Mouse (Mus musculus): ENCODE measurements around the gene Map3k5. TPM values are rescaled to one million over a fixed set of nuclear protein-coding genes. Genes with fewer than 3 reads are reported as not detected.
A peak's percentile ranks its signal among the peaks of the same experiment; 100 is the strongest.
"Not testable (repeated sequence)": the region's sequence is repeated elsewhere in the genome, so short reads cannot be mapped to it uniquely, and the experiment has no call there.

Map3k5 gene
- polyA plus RNA-seq, 1 experiment from 2014 or later = 2.1 TPM

DNA sequence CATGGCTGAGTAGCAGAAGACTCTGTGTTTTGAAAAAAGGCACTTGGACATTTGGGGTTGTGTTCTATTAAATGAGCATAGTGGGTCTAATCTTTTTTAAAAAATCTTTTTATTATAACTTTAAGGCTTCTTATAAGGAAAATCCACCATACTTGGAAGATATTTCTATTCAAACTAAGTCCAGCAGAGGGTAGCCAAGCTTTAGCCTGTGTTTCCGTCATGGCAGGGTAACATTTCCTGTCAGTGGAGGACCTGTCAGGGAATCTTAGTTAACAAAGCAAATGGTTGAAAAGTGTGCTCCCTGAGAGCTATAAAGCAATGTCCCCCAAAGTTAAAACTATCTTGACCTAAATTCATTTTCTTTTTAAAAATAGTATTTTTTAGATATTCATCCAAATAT is 22.7 kb upstream of the Map3k5 start:
- no peak overlapping the region for H3K4me2 ChIP-seq (replicated peaks)
- no peaks in the 10 kb centered on the region for H3K36me3 ChIP-seq
- H3K27ac ChIP-seq = no peak overlapping the region
- no peaks in the 10 kb centered on the region for H3K9me3 ChIP-seq
- no peak for ATAC-seq (ENCODE audit: low FRiP score, low read depth)
- no peak overlapping the region for H3K9ac ChIP-seq
- 14% methylated on average over 1 of the region's 1 CpGs for WGBS
- H3K27me3 ChIP-seq = no peaks in the 10 kb centered on the region
- H3K4me1 ChIP-seq = no peaks in the 10 kb centered on the region
- no peak overlapping the region for H3K4me3 ChIP-seq

DNA sequence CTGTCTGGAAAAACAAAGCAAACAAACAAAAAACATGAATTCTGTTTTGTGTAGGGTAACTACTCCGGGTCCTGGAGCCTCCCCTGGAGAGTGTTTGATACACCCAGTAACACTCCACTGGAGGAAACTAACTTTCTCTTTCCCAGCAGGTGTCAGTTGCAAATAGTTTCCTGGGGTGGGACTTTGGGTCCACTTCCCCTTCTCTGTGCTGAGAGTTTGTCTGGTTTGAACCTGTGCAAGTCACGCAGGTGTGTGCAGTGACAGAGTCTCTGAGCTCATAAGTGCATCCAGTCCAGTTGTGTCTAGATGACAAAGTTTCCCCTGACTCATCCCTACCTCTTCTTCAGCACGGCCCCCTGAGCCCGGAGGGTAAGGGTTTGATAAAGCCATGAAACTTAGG is 20.5 kb upstream of the Map3k5 start:
- H3K4me2 ChIP-seq (replicated peaks) = no peak overlapping the region
- H3K9me3 ChIP-seq = no peaks in the 10 kb centered on the region
- H3K4me1 ChIP-seq = no peaks in the 10 kb centered on the region
- H3K9ac ChIP-seq = no peak overlapping the region
- H3K4me3 ChIP-seq = no peak overlapping the region
- no peaks in the 10 kb centered on the region for H3K27me3 ChIP-seq
- no peak overlapping the region for H3K27ac ChIP-seq
- 87% methylated on average over 4 of the region's 4 CpGs for WGBS
- H3K36me3 ChIP-seq = no peaks in the 10 kb centered on the region
- no peak for ATAC-seq (ENCODE audit: low FRiP score, low read depth)

DNA sequence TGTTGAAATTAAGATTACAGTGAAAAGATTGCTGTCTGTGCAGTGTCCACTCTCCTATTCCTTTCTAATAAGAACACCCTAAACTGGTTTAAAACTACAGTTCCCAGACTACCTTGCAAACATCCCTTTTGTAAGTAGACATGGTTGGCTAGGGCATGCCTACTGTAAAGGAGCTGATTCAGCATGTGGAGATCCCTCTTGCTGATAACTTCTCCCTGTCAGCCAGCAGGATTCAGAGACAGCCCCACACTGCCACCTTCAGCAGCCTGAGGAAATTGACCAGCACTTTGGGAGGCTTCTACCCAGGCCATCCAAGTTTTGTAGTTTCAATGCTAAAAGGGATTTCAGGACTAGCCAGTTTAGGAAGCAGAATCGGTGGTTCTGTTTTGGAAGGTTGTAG is 19.0 kb upstream of the Map3k5 start:
- no peaks in the 10 kb centered on the region for H3K4me1 ChIP-seq
- peak; percentile 44; the same call in 1 of the 2 replicates for ATAC-seq (ENCODE audit: low FRiP score, low read depth)
- no peaks in the 10 kb centered on the region for H3K36me3 ChIP-seq
- H3K9me3 ChIP-seq = no peaks in the 10 kb centered on the region
- H3K9ac ChIP-seq = no peak overlapping the region
- H3K27me3 ChIP-seq = no peaks in the 10 kb centered on the region
- no peak overlapping the region for H3K4me2 ChIP-seq (replicated peaks)
- H3K4me3 ChIP-seq = no peak overlapping the region
- H3K27ac ChIP-seq = no peak overlapping the region
- 45% methylated on average over 1 of the region's 1 CpGs for WGBS

DNA sequence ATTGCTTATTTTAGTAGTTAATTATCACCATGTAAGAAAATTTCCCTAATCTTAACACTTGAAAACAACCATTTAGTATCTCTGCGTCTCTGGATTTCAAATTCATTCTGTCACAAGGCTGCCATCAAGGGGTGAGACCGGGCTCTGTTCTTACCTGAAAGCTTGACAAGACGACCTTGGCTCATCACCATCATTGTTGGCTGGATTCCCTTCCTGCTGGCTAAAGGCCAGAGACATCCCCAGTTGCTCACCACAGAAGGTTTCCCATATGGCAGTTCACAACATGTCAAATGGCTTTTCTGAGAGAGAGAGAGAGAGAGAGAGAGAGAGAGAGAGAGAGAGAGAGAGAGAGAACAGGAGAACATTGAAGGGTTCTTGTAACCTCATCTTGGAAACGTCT is 11.9 kb upstream of the Map3k5 start:
- Histone ChIP-seq H3K27me3 (0 out of 2 replicates have a peak, but pooled peaks cover 3% of the 10 kb centered on the region), H3K4me3 (no peak overlapping the region), H3K9me3 (no peaks in the 10 kb centered on the region), H3K9ac (no peak overlapping the region), H3K36me3 (no peaks in the 10 kb centered on the region), H3K4me1 (no peaks in the 10 kb centered on the region), H3K4me2 (replicated peaks) (no peak overlapping the region), H3K27ac (no peak overlapping the region)
- ATAC-seq (ENCODE audit: low FRiP score, low read depth) = no peak
- 64% methylated on average over 4 of the region's 4 CpGs for WGBS

DNA sequence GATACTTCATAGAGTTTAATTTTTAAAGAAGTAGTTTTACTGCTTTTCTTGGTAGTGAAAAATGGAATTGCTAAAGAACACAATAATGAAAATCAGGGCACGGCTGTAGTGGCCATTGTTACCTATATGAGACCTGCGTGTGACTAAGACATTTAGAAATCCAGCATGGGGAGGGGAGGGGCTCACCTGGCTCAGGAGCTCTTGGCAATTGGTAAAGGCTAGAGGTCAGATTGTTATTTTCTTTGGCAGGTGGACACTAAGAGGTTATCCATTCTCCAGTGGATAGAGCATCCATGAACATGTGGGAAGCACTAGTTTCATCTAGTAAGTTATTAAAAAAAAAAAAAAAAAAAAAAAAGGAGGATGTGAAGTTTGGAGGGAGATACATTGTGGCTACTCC is 10.0 kb upstream of the Map3k5 start:
- H3K4me1 ChIP-seq = no peaks in the 10 kb centered on the region
- H3K4me3 ChIP-seq = no peak overlapping the region
- no peak overlapping the region for H3K27ac ChIP-seq
- no peak overlapping the region for H3K4me2 ChIP-seq (replicated peaks)
- ATAC-seq (ENCODE audit: low FRiP score, low read depth) = no peak
- no peaks in the 10 kb centered on the region for H3K9me3 ChIP-seq
- H3K36me3 ChIP-seq = no peaks in the 10 kb centered on the region
- no peak overlapping the region for H3K9ac ChIP-seq
- H3K27me3 ChIP-seq = 0 out of 2 replicates have a peak, but pooled peaks cover 3% of the 10 kb centered on the region
- 76% methylated on average over 2 of the region's 2 CpGs for WGBS

DNA sequence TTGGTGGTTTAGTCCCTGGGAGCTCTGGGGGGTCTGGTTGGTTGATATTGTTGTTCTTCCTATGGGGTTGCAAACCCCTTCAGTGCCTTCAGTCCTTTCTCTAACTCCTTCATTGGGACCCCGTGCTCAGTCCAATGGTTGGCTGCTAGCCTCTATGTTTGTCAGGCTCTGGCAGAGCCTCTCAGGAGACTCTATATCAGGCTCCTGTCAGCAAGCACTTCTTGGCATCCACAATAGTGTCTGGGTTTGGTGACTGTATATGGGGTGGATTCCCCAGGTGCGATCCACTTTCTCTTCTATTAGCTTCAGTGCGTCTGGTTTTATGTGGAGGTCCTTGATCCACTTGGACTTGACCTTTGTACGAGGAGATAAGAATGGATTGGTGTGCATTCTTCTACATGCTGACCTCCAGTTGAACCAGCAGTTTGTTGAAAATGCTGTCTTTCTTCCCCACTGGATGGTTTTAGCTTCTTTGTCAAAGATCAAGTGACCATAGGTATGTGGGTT is 7.8 kb upstream of the Map3k5 start:
- H3K36me3 ChIP-seq; H3K9ac ChIP-seq; H3K4me2 ChIP-seq (replicated peaks); H3K9me3 ChIP-seq; H3K27me3 ChIP-seq; H3K27ac ChIP-seq; H3K4me1 ChIP-seq; H3K4me3 ChIP-seq; ATAC-seq (ENCODE audit: low FRiP score, low read depth): not testable (repeated sequence)
- 86% methylated on average over 4 of the region's 4 CpGs for WGBS

DNA sequence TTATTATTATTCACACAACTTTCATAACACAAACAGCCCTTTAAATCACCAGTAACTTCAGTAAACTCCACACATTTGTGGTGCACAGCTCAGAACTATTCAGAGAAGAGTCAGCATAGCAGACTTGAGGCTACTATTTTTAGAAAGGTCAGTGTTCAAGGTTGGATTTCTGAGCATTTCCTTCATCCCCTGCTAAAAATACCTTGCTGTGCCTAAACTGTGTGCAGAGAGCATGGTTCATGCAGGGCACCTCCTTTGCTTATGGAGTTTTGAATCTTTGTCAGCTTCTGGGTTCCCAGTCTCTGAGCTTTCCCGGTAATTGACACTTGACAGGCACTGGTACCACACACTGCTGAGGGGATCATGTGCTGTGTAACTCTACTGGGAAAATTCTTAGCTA is 6.1 kb upstream of the Map3k5 start:
- Histone ChIP-seq H3K4me2 (replicated peaks) (no peak overlapping the region), H3K27me3 (peaks cover 14% of the 10 kb centered on the region; the same call in 1 of the 2 replicates), H3K27ac (no peak overlapping the region), H3K36me3 (no peaks in the 10 kb centered on the region), H3K9me3 (no peaks in the 10 kb centered on the region), H3K4me3 (no peak overlapping the region), H3K9ac (no peak overlapping the region), H3K4me1 (peaks cover 5% of the 10 kb centered on the region; the same call in 1 of the 2 replicates)
- ATAC-seq (ENCODE audit: low FRiP score, low read depth) = no peak
- WGBS = 85% methylated on average over 1 of the region's 1 CpGs

DNA sequence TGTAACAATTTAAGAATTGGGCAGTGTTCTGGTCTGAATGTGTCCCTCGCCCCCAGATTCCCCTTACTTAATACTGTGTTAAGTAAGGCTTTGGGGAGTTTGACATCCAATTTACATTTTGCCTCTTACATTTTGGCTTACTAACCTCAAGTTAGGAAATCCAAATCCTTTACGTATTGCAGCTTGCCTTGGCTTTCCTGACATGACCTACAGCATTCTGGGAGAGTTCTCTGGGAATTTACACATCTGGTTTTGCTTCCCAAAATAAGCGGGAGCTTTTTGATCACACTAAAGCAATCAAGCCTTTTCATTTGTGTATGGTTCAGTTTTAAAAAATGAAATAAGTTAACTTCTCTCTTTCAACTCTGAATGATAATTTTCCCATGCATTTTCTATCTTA is 1.3 kb upstream of the Map3k5 start:
- H3K4me1 ChIP-seq = peaks cover 32% of the 10 kb centered on the region
- WGBS = 24% methylated on average over 3 of the region's 3 CpGs

DNA sequence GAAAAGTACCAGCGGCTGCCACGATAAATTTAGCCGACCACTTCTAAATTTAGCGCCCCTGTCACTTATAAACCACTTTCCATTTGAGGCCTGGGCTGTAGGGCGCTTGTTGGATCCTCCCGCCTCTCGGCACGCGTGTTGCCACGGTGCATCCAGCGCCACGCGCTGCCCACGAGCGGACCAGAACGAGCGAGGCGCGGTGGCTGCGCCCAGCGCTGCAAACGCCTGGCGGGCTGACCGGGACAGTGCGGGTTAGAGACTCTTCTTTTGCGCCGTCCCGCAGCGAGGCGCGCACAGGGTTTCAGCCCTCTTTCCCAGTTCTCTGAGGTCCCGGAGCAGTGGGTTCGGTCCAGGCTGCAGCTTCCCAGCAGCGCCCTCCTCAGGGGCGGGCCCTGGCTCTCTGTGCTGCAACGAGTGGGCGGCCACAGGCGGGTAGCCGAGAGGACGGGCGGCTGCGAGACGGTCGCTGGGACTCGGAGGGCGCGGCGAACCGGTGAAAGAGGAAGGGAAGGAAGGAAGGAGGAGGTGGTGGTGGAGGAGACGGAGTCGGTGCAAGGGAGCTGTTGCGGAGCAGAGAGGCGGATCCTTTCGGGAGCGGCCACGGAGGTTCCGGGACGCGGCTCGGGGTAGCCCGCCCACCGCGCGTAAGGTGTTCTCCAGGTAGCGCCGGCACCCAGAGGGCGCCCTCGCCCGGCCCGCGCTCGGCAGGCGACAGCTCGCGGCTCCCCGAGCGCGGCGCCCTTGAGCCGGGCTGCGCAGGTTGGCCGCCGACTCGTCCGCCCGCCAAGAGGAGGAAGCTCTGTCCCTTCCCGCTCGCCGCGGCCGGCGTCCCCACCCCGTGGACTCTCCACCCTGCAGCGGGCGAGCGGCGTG is 525 bp upstream of the Map3k5 start:
- peak; percentile 83 for ATAC-seq (ENCODE audit: low FRiP score, low read depth)

More for the DNA sequence above, 1.3 kb upstream of the Map3k5 start:
- Histone ChIP-seq H3K27ac (no peak overlapping the region), H3K36me3 (no peaks in the 10 kb centered on the region), H3K9ac (no peak overlapping the region), H3K9me3 (no peaks in the 10 kb centered on the region), H3K4me2 (replicated peaks) (peak overlapping the region; percentile 91), H3K27me3 (peaks cover 18% of the 10 kb centered on the region; the same call in 1 of the 2 replicates), H3K4me3 (peak overlapping the region; percentile 80; the same call in 1 of the 2 replicates)
- no peak for ATAC-seq (ENCODE audit: low FRiP score, low read depth)

DNA sequence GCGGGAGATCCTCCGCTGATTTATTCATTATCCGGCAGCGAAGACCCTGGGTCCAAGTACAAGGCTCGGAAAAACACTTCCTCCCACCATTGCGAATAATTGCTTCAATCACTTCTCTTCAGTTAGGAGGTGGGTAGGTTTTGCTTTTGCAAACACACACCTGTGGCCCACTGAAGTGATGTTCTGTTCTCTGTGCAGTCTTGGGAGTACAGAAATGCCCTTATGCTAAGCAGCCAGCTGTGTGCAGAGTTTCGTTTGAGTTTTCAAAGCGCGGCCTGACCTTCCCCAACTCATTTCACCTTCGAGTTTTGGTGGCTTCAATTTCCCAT is 987 bp downstream of the Map3k5 start:
- Histone ChIP-seq H3K36me3 (no peaks in the 10 kb centered on the region), H3K4me2 (replicated peaks) (peak overlapping the region; percentile 91), H3K9ac (peak overlapping the region; percentile 80), H3K27me3 (peaks cover 17% of the 10 kb centered on the region; the same call in 1 of the 2 replicates), H3K9me3 (no peaks in the 10 kb centered on the region), H3K27ac (no peak overlapping the region), H3K4me1 (peaks cover 49% of the 10 kb centered on the region), H3K4me3 (peak overlapping the region; percentile 80)
- 4% methylated on average over 10 of the region's 10 CpGs for WGBS
- no peak for ATAC-seq (ENCODE audit: low FRiP score, low read depth)

More for the DNA sequence above, 525 bp upstream of the Map3k5 start:
- H3K27me3 ChIP-seq = peaks cover 18% of the 10 kb centered on the region; the same call in 1 of the 2 replicates
- H3K9ac ChIP-seq = peak overlapping the region; percentile 80
- H3K36me3 ChIP-seq = no peaks in the 10 kb centered on the region
- H3K9me3 ChIP-seq = no peaks in the 10 kb centered on the region
- H3K4me1 ChIP-seq = peaks cover 40% of the 10 kb centered on the region
- peak overlapping the region; percentile 39; the same call in 1 of the 2 replicates for H3K27ac ChIP-seq
- under 1% methylated on average over 81 of the region's 97 CpGs for WGBS
- H3K4me3 ChIP-seq = peak overlapping the region; percentile 80
- peak overlapping the region; percentile 91 for H3K4me2 ChIP-seq (replicated peaks)

DNA sequence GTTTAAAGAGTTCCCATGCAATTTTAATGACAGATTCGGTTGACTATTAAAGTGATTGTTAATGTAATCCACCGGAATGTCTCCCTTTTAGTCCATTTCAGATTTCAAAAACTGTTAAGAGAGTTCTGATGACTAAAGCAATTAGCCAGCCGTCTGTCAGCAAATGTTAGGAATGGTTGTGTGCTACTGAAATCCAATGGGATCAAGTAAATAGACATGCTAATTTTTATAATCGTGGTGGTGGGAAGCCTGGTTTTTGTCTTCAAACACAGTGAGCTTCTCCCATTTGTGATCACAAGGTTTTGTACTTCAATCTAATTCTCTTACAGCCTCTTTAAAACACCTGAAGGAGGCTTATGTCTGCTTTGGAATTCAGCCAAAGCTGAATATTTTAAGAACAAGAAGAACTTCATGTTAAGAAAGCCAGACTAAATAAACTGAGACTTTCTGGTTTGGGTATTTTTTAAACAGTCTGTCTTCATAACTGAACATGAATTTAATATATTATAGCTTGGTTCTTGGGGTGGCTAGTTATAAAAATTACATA is 1.6 kb downstream of the Map3k5 start:
- Histone ChIP-seq H3K27me3 (peaks cover 11% of the 10 kb centered on the region; the same call in 1 of the 2 replicates), H3K4me3 (peak overlapping the region; percentile 80), H3K9ac (no peak overlapping the region), H3K9me3 (no peaks in the 10 kb centered on the region), H3K36me3 (no peaks in the 10 kb centered on the region), H3K4me1 (peaks cover 49% of the 10 kb centered on the region), H3K4me2 (replicated peaks) (peak overlapping the region; percentile 91), H3K27ac (no peak overlapping the region)
- 51% methylated on average over 4 of the region's 4 CpGs for WGBS
- no peak for ATAC-seq (ENCODE audit: low FRiP score, low read depth)

DNA sequence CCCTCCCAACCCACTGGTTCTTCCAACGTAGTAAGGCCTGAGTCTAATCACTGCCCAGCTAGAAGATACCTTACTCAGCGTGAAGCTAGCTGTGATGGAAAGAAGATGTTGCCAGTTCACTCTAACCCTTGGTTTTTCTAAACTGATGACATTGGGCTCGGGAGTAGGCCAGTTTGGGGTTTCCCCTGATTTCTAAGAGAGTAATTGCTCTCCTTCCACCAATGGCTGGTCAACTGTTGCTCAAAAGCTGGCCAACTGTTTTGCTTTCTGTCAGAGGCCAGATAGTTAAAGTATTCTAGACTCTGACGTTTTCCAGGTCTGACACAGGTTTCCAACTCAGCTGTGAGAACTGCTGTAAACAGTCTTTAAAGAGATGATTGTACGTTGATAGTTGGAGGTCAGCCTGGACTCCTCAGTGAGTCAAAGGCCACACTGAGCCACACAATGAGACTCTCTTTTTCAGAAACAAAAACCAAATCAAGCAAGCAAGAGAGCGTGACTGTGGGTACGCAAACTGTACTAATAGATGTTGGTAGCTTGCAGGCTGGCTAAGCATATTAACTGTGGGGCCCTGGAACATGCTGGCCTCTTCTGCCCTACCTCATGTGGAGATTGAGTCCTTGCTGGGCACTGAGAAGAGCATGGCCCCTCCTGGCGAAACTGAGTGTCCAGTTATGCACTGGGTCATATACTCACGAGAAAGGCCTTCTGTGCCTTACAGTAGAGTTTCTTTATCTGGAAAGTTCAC is 2.9 kb downstream of the Map3k5 start:
- H3K27ac ChIP-seq = peak overlapping the region; percentile 6; the same call in 1 of the 2 replicates
- no peaks in the 10 kb centered on the region for H3K9me3 ChIP-seq
- H3K27me3 ChIP-seq = peaks cover 10% of the 10 kb centered on the region; the same call in 1 of the 2 replicates
- 70% methylated on average over 9 of the region's 9 CpGs for WGBS
- no peak overlapping the region for H3K4me3 ChIP-seq
- peak overlapping the region; percentile 37 for H3K4me2 ChIP-seq (replicated peaks)
- H3K4me1 ChIP-seq = peaks cover 54% of the 10 kb centered on the region
- no peaks in the 10 kb centered on the region for H3K36me3 ChIP-seq
- ATAC-seq (ENCODE audit: low FRiP score, low read depth) = no peak
- H3K9ac ChIP-seq = no peak overlapping the region
